Mouse (Mus musculus) lung, embryonic 14.5 days (tissue): ENCODE data around the gene Plaur. TPM values are rescaled to one million over a fixed set of nuclear protein-coding genes. Genes with fewer than 3 reads are reported as not detected.

Experiments
- ATAC-seq: fragments of 200-750 bp; cut with Nextera tagmentation; 2 replicates; pipeline ENCODE4 v1.8.0; 2017; ENCODE audit warnings: mild to moderate bottlenecking, moderate TSS enrichment, moderate library complexity; ENCODE audit not compliant: insufficient read depth
- DNase-seq: peaks from one replicate; pipeline ENCODE4 v3.0.0-alpha.2; 2015
- H3K27ac ChIP-seq: fragments of 300-500 bp; sonication (generic); 2 replicates; pipeline ENCODE4 v1.5.1; 2014; ENCODE audit warnings: low read depth, mild to moderate bottlenecking, moderate library complexity
- H3K27me3 ChIP-seq: fragments of 300-500 bp; sonication (generic); 2 replicates; pipeline ENCODE4 v1.6.1; 2014; ENCODE audit warnings: low read length, control low read depth; ENCODE audit not compliant: insufficient read depth
- H3K36me3 ChIP-seq: fragments of 300-500 bp; sonication (generic); 2 replicates; pipeline ENCODE4 v1.6.1; 2014; ENCODE audit warnings: control low read depth; ENCODE audit not compliant: insufficient read depth
- H3K4me1 ChIP-seq: fragments of 300-500 bp; sonication (generic); 2 replicates; pipeline ENCODE4 v1.6.1; 2014; ENCODE audit warnings: antibody characterized with exemption, control low read depth; ENCODE audit not compliant: insufficient read depth
- H3K4me2 ChIP-seq: fragments of 300-500 bp; sonication (generic); 2 replicates; pipeline ENCODE4 v1.6.1; 2014; ENCODE audit warnings: mild to moderate bottlenecking
- H3K4me3 ChIP-seq: fragments of 300-500 bp; sonication (generic); 2 replicates; pipeline ENCODE4 v1.5.1; 2014; ENCODE audit warnings: low read depth, low read length
- H3K9ac ChIP-seq: fragments of 300-500 bp; sonication (generic); 2 replicates; pipeline ENCODE4 v1.6.1; 2014
- H3K9me3 ChIP-seq: fragments of 300-500 bp; sonication (generic); 2 replicates; pipeline ENCODE4 v1.6.1; 2016; ENCODE audit warnings: low read depth, low read length, control low read depth
- CTCF ChIP-seq: IDR thresholded peaks from 2 replicates; pipeline ENCODE4 v1.5.1; 2016; ENCODE audit warnings: antibody characterized with exemption, low read depth
- WGBS: fragments of 180-500 bp; shearing (Covaris S2); extraction: QIAGEN DNeasy Blood & Tissue Kit; methylation state at CpG from one replicate; pipeline ENCODE4 v1.1.7; 2014; 5-methylcytosine and 5-hydroxymethylcytosine counted together
- polyA plus RNA-seq: library from polyadenylated mRNA; unstranded; fragments of >200 nt; fragmentation: Nextera tagmentation; extraction: Ambion mirVana; gene quantifications from 2 replicates; pipeline ENCODE4 v1.2.1, GENCODE M21; 2014

Plaur gene
- polyA plus RNA-seq: 18.1 and 20.2 TPM in 2 replicates

GRCm38 (mm10) chr7:24462388-24463319 lies at the start of gene Plaur:
Plaur (plus strand) TSS chr7:24462484.
- H3K36me3 ChIP-seq: 0 out of 2 replicates have a peak, but pooled peaks cover 5% of the 10 kb centered on the region
- 1% methylated on average over 27 of the region's 27 CpGs for WGBS
- peak within 1 kb of the TSS; percentile 40 for H3K4me3 ChIP-seq
- H3K4me2 ChIP-seq: peak within 1 kb of the TSS; percentile 65
- H3K27me3 ChIP-seq: no peaks in the 10 kb centered on the region
- peak; percentile 88 for DNase-seq
- peak; percentile 77 for ATAC-seq
- peaks cover 18% of the 10 kb centered on the region; the same call in 1 of the 2 replicates for H3K4me1 ChIP-seq
- peak within 1 kb of the TSS; percentile 81 for H3K27ac ChIP-seq
- no peaks in the 10 kb centered on the region for H3K9me3 ChIP-seq
- H3K9ac ChIP-seq: peak within 1 kb of the TSS; percentile 38
- TF ChIP-seq CTCF: no peak

GRCm38 (mm10) chr7:24413630-24414029 lies 48.7 kb upstream of the Plaur start:
- no peak for TF ChIP-seq CTCF
- H3K27me3 ChIP-seq: no peaks in the 10 kb centered on the region
- H3K27ac ChIP-seq: no peak overlapping the region
- H3K4me3 ChIP-seq: no peak overlapping the region
- no peaks in the 10 kb centered on the region for H3K9me3 ChIP-seq
- H3K9ac ChIP-seq: no peak overlapping the region
- ATAC-seq (no peak), DNase-seq (no peak)
- no peak overlapping the region for H3K4me2 ChIP-seq
- no peaks in the 10 kb centered on the region for H3K4me1 ChIP-seq
- WGBS: 75% methylated on average over 3 of the region's 3 CpGs
- H3K36me3 ChIP-seq: 0 out of 2 replicates have a peak, but pooled peaks cover 6% of the 10 kb centered on the region

- H3K27me3 ChIP-seq: no peaks in the 10 kb centered on the region
- ATAC-seq (no peak), DNase-seq (no peak)
- no peak overlapping the region for H3K27ac ChIP-seq
- no peak overlapping the region for H3K4me3 ChIP-seq
- 61% methylated on average over 7 of the region's 7 CpGs for WGBS
- 0 out of 2 replicates have a peak, but pooled peaks cover 6% of the 10 kb centered on the region for H3K36me3 ChIP-seq
- TF ChIP-seq CTCF: no peak
- no peaks in the 10 kb centered on the region for H3K4me1 ChIP-seq
- H3K9ac ChIP-seq: no peak overlapping the region
- H3K9me3 ChIP-seq: no peaks in the 10 kb centered on the region
- H3K4me2 ChIP-seq: no peak overlapping the region
Measured at GRCm38 (mm10) chr7:24415261-24415660, 47.0 kb upstream of the Plaur start.

- Histone ChIP-seq H3K4me2 (no peak overlapping the region), H3K36me3 (peaks cover 24% of the 10 kb centered on the region), H3K4me3 (no peak overlapping the region), H3K9me3 (no peaks in the 10 kb centered on the region), H3K27me3 (no peaks in the 10 kb centered on the region), H3K9ac (no peak overlapping the region), H3K27ac (no peak overlapping the region), H3K4me1 (no peaks in the 10 kb centered on the region)
- DNase-seq (no peak), ATAC-seq (no peak)
- WGBS: 87% methylated on average over 8 of the region's 8 CpGs
- TF ChIP-seq CTCF: no peak
Measured at GRCm38 (mm10) chr7:24419579-24419978, 42.7 kb upstream of the Plaur start.

- Histone ChIP-seq H3K4me3 (no peak overlapping the region), H3K27ac (no peak overlapping the region), H3K27me3 (no peaks in the 10 kb centered on the region), H3K9me3 (no peaks in the 10 kb centered on the region), H3K36me3 (peaks cover 24% of the 10 kb centered on the region), H3K4me2 (no peak overlapping the region), H3K4me1 (no peaks in the 10 kb centered on the region), H3K9ac (no peak overlapping the region)
- TF ChIP-seq CTCF: 0 out of 2 replicates have a peak, but pooled peaks have one; percentile 4
- 83% methylated on average over 7 of the region's 7 CpGs for WGBS
- DNase-seq: no peak
- ATAC-seq: no peak
Measured at GRCm38 (mm10) chr7:24421648-24422047, 40.6 kb upstream of the Plaur start.

- H3K9ac ChIP-seq: no peak overlapping the region
- H3K27me3 ChIP-seq: no peaks in the 10 kb centered on the region
- H3K36me3 ChIP-seq: peaks cover 18% of the 10 kb centered on the region
- no peaks in the 10 kb centered on the region for H3K4me1 ChIP-seq
- no peaks in the 10 kb centered on the region for H3K9me3 ChIP-seq
- no peak overlapping the region for H3K4me3 ChIP-seq
- ATAC-seq (no peak), DNase-seq (no peak)
- TF ChIP-seq CTCF: no peak
- H3K4me2 ChIP-seq: no peak overlapping the region
- 74% methylated on average over 8 of the region's 8 CpGs for WGBS
- no peak overlapping the region for H3K27ac ChIP-seq
Measured at GRCm38 (mm10) chr7:24422251-24422650, 40.0 kb upstream of the Plaur start.

- H3K27ac ChIP-seq: no peak overlapping the region
- TF ChIP-seq CTCF: no peak
- 76% methylated on average over 15 of the region's 15 CpGs for WGBS
- DNase-seq (no peak), ATAC-seq (no peak)
- H3K4me1 ChIP-seq: no peaks in the 10 kb centered on the region
- no peak overlapping the region for H3K9ac ChIP-seq
- H3K36me3 ChIP-seq: peaks cover 17% of the 10 kb centered on the region
- H3K4me2 ChIP-seq: no peak overlapping the region
- no peak overlapping the region for H3K4me3 ChIP-seq
- H3K27me3 ChIP-seq: no peaks in the 10 kb centered on the region
- H3K9me3 ChIP-seq: no peaks in the 10 kb centered on the region
Measured at GRCm38 (mm10) chr7:24423107-24423763, 39.0 kb upstream of the Plaur start.
